In genomic region chr1:136344768-136345453, GRCm38 (mm10) we compare ENCODE assay signal across 7 mouse cellular contexts. TPM values are rescaled to one million over a fixed set of nuclear protein-coding genes. Genes with fewer than 3 reads are reported as not detected.
DNase-seq lines count a peak whose midpoint lies in the region; ATAC-seq lines count a peak whose summit lies in the region.

No protein-coding gene starts in this region.

- peak; percentile 27 for DNase-seq in right cerebral cortex, adult 18-20 months
- no peak for DNase-seq in right cerebral cortex, adult 2 months (ENCODE audit: low spot score in 2 of 2)
- peak; percentile 64 for DNase-seq in c-Kit-positive CD71-positive TER-119-negative erythroid progenitor cells, embryonic 14.5 days (ENCODE audit: low read depth)
- no peak for DNase-seq in midbrain, embryonic 10.5 days (ENCODE audit: low spot score)
- no peak for DNase-seq in thymus, postnatal 25 days

- peak overlapping the region; percentile 93 for H3K9ac ChIP-seq in forebrain, embryonic 13.5 days
- peak overlapping the region; percentile 93 for H3K9ac ChIP-seq in kidney, embryonic 15.5 days

- peaks cover 8% of the 10 kb centered on the region; the same call in 1 of the 2 replicates for H3K36me3 ChIP-seq in forebrain, embryonic 13.5 days (ENCODE audit: poor library complexity, severe bottlenecking)
- peaks cover 6% of the 10 kb centered on the region; the same call in 1 of the 2 replicates for H3K36me3 ChIP-seq in kidney, embryonic 15.5 days
- peaks cover 15% of the 10 kb centered on the region for H3K36me3 ChIP-seq in midbrain, embryonic 10.5 days

- peaks cover 3% of the 10 kb centered on the region; the same call in 1 of the 2 replicates for H3K27me3 ChIP-seq in forebrain, embryonic 13.5 days
- H3K27me3 ChIP-seq in kidney, embryonic 15.5 days: no peaks in the 10 kb centered on the region
- peaks cover 26% of the 10 kb centered on the region for H3K27me3 ChIP-seq in midbrain, embryonic 10.5 days (ENCODE audit: low read depth, poor library complexity, severe bottlenecking)

- under 1% methylated on average over 22 of the region's 22 CpGs for WGBS in forebrain, embryonic 13.5 days
- WGBS in kidney, embryonic 15.5 days: under 1% methylated on average over 22 of the region's 22 CpGs
- WGBS in midbrain, embryonic 10.5 days: 2% methylated on average over 22 of the region's 22 CpGs

- H3K4me3 ChIP-seq in forebrain, embryonic 13.5 days: peak overlapping the region; percentile 85
- H3K4me3 ChIP-seq in kidney, embryonic 15.5 days (replicated peaks): peak overlapping the region; percentile 97
- peak overlapping the region; percentile 74 for H3K4me3 ChIP-seq in midbrain, embryonic 10.5 days

- H3K4me2 ChIP-seq in forebrain, embryonic 13.5 days: peak overlapping the region; percentile 81
- H3K4me2 ChIP-seq in kidney, embryonic 15.5 days: peak overlapping the region; percentile 75

- ATAC-seq in forebrain, embryonic 13.5 days: peak; percentile 9; the same call in 1 of the 2 replicates
- no peak for ATAC-seq in kidney, embryonic 15.5 days (replicated peaks; ENCODE audit: low FRiP score)

- H3K4me1 ChIP-seq in forebrain, embryonic 13.5 days: peaks cover 38% of the 10 kb centered on the region
- H3K4me1 ChIP-seq in kidney, embryonic 15.5 days: peaks cover 27% of the 10 kb centered on the region
- H3K4me1 ChIP-seq in midbrain, embryonic 10.5 days: peaks cover 45% of the 10 kb centered on the region

- H3K27ac ChIP-seq in forebrain, embryonic 13.5 days: peak overlapping the region; percentile 98
- peak overlapping the region; percentile 98 for H3K27ac ChIP-seq in kidney, embryonic 15.5 days
- peak overlapping the region; percentile 98 for H3K27ac ChIP-seq in midbrain, embryonic 10.5 days (replicated peaks)

- no peaks in the 10 kb centered on the region for H3K9me3 ChIP-seq in forebrain, embryonic 13.5 days (replicated peaks)
- no peaks in the 10 kb centered on the region for H3K9me3 ChIP-seq in kidney, embryonic 15.5 days (replicated peaks)
- H3K9me3 ChIP-seq in midbrain, embryonic 10.5 days (replicated peaks): no peaks in the 10 kb centered on the region

RNA-seq across cellular contexts. Expression of gene Camsap2, which starts 1.0 kb away (rescaled TPM):
- polyA plus RNA-seq in forebrain, embryonic 13.5 days (2015; fragmentation: Nextera tagmentation; extraction: Ambion mirVana): 22.1 and 23.3 TPM in 2 replicates
- polyA plus RNA-seq in kidney, embryonic 15.5 days (2015; fragmentation: Nextera tagmentation; extraction: Ambion mirVana): 9.0 and 9.9 TPM in 2 replicates
- polyA plus RNA-seq in midbrain, embryonic 10.5 days (2016; fragmentation: Nextera tagmentation; extraction: Ambion mirVana): 11.1 and 14.4 TPM in 2 replicates

Comparison
In these comparisons a context has a peak if more than half of its experiments do, and no peak if none do; other contexts are left out.
1. DNase-seq: peak in right cerebral cortex, adult 18-20 months (single experiment) and c-Kit-positive CD71-positive TER-119-negative erythroid progenitor cells, embryonic 14.5 days (single experiment); none in right cerebral cortex, adult 2 months (0 of 2), midbrain, embryonic 10.5 days (single experiment) and thymus, postnatal 25 days (single experiment).
2. Peak in every context shown above with its lines, with median percentiles within 50 percentile points of each other: H3K27ac ChIP-seq and H3K4me3 ChIP-seq.